Mouse (Mus musculus) frontal cortex, postnatal 10 days (tissue): ENCODE data around the gene Th.

Source experiments
- DNase-seq, 2 experiments: peaks; one replicate each; pipeline ENCODE4 v3.0.0; 2022; ENCODE audit warnings: low spot score in 2 of 2, mixed read lengths in 1 of 2

The Th gene

GRCm38 (mm10) chr7:142931028-142931427, at the start of gene Th:
Gene Th (minus strand): TSS chr7:142931128.
- no peak for DNase-seq

DNA sequence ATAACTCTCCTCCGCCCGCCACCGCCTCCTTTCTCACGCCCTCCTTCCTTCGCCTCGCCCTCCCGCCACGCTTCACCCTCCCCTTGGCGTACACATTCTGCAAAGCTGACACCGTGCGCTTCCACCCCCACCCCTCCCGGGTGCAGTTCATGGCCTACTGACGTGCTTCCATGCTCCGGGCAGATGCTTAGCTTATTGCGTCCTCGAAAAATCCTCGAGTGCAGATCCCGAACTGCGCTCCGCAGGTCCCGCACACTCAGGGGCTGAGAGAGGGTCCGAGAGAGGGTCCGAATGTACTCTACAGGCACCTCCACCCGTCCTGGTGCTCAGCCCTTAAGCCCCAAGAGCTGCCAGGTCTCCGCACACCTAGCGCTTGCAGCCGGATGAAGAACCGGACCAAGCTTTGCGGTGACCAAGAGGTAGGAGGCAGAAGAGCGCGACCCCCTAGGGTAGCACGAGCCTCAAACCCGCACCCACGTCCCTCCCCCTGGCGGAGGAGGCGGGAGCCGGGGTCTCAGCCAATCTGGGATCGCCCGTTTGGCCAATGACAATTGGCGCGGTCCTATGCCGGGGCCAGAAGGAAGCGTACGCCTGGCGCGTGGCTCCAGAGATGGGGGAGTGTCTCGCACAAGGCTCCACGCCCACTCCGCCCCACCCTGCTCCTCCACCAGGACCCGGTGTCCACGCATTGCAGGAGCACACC, 38.0 kb upstream of the Th start, which contains the start of gene Ascl2:
Gene Ascl2 (minus strand): TSS at position 456 of the 703 bp plus-strand sequence.
- DNase-seq, result peak in 1 of 2 experiments; percentile 6

DNA sequence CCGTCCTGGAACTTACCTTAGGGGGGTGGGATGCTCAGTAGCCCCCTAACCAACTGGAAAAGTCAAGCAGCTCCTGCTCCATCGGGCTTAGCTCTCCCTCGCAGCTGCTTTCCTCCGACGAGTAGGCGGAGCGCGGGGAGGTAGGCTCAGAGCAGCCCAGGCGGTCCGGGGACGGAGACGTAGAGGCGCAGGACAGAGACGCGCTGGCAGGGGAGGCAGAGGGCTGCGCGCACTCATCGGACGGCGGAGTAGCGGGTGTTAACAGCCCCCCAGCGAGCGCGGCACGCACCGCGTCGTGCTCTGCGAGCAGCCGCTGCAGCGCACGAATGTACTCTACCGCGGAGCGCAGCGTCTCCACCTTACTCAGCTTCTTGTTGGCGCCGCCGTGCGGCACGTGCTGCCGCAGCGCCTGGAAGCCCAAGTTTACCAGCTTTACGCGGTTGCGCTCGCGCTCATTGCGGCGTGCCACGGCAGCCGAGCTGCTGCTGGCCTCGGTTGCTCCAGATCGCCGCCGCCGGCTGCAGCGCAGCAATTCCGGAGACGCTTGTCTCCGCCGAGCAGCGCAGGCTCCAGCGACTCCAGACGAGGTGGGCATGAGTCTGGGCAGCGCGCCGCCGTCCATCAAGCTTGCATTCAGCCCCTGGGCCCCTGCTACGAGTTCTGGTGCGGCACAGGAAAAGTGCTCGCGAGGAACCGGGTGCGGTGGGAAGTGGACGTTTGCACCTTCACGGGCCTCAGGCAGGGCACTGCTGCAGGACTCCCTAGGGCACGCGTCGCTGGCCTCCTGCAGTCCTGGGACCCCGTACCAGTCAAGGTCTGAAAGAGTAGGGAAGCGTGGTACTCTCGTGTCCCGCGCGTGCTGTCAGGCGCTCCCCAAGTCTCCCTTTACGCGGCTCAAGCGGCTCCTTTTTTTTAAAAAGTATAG, 37.2 kb upstream of the Th start:
- peak; percentile 32 to 65 for DNase-seq

DNA sequence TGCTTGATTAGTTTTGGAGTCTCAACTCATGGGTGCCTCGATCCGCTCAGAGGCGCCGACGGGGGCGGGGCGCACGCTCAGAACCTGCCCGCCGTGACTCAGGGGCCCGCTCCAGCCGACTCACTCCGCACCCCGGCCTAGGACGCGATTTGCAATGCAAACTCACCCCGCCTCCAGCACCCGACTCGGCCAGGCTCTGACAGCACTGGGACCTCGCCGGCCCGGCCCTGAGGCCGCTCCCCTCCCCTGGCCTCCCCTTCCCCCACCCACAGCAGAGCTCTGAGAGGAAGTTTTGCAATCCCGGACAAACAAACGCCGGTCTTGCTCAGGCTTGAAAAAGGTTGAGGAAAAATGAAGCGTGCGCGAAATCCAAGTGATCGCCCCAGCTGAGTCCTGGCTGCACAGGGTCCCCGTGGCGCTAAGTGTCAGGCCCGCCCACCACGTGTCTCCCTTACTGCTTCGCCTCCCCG, 36.5 kb upstream of the Th start:
- DNase-seq, result peak in 1 of 2 experiments; percentile 6

DNA sequence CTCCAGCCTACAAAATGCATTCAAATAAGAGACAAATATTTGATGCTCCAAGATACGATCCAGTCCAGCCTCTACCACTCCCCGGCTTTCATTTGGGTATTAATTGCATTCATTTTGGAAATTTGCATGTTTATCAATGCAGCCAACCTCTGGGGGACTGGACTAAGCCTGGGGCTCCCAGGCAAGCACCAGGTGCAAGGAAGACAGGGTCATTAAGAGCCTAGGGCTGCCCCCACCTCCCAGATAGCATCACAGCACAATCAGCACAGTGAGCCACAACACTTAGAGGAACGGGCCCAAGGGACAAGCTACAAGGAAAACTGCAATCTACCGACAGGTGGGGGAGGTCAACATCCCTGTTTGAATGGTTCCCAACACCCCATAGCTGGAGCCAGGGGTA, 28.8 kb upstream of the Th start:
- no peak for DNase-seq

- DNase-seq, result no peak
Measured at GRCm38 (mm10) chr7:142958817-142959216, 27.9 kb upstream of the Th start.

DNA sequence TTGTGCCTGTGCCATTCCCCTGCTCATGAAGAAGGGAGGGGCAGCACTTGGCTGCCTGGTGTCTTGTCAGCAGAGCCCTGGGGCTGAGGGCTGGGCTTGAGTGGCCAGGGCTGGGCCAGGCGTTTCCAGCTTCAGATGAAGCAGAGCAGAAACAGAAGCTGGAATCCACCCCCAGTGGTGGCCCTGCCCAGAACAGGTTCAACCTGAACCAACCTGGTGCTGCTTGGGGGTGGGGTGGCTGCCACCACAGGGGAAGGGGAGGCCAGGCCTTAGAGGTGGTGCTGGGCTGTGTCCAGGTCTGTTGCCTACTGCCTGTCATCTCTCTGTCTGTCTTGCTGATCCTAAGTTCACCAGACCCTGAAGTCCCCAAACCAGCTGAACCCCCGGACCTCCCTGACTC, 25.1 kb upstream of the Th start:
- DNase-seq, result no peak

DNA sequence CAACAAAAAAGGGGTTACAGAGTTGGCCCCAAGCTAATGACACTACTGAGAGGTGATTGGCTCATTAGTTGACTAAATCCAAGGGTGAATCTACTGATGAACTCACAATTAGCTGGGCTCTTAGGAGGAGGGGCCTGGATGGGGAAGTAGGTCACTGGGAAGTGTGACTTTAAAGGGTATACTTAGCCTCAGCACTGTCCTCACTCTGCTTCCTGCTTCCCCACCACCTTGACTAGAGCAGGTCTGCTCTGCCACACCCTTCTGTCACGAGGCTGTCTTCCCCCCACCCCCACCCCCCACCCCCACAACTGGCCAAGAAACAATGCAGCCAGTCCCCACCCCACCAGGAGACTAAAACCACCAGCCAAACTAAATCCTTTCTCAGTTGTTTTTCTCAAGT, 18.6 kb upstream of the Th start:
- DNase-seq, result no peak

DNA sequence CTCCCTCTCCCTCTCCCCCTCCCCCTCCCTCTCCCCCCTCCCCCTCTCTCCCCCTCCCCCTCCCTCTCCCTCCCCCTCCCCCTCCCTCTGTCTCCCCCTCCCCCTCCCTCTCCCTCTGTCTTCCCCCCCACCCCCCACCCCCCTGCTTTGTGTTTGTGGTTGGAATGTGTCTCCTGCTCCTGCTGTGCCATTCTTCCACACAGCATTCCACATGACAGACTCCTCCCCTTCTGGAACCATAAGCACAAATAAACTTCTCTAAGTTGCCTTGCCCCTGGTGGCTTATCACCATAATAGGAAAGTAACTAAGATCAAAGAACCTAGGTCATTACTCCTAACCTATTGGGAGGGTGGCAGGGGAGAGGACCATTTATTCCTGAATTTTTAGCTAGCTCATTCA, 6.7 kb upstream of the Th start:
- DNase-seq, result no peak

GRCm38 (mm10) chr7:142935708-142936107, 4.8 kb upstream of the Th start:
- no peak for DNase-seq

GRCm38 (mm10) chr7:142932469-142932868, 1.5 kb upstream of the Th start:
- no peak for DNase-seq

- no peak for DNase-seq
Measured at GRCm38 (mm10) chr7:142929516-142929915, 1.4 kb downstream of the Th start.

DNA sequence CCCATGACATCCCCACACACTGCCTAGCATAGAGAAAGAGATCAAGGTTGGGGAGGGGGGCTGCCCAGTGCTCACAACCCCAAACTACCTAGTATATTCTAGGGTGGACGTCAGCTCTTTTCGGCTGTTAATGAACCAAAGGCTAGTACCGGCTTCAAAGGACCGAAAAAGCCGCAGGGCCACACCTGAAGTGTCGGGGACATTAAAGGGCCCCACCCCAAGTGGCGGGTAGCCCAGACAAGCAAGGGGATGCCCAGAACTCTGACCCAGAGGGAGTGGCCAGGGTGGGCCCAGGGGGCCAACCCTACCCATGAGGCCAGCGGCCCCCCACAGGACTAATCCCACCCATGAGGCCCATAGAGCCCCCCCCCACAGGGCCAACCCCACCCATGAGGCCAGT, 3.6 kb downstream of the Th start:
- no peak for DNase-seq

- DNase-seq, result peak; percentile 27 to 77
Measured at GRCm38 (mm10) chr7:142918641-142919628, 12.0 kb downstream of the Th start.

GRCm38 (mm10) chr7:142917659-142918058, 13.3 kb downstream of the Th start:
- DNase-seq, result no peak

DNA sequence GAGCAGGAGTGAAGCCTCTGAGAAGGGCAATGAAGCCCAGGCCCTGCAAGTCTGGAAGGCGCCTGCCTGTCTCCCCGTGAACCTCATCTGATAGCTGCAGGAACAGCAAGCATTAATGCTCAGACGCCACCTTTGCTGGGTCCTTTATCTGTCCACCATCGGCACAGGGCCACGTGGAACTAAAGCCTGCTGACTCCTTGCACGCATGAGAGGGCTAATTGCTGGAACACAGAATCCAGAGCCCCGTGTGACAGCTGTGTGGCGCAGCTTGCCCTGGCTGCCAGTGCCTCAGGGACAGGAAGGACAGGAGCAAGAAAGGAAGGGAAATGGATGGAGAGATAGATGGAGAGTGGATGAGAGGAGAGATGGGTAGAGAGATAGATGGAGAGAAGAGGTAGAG, 14.8 kb downstream of the Th start:
- no peak for DNase-seq

DNA sequence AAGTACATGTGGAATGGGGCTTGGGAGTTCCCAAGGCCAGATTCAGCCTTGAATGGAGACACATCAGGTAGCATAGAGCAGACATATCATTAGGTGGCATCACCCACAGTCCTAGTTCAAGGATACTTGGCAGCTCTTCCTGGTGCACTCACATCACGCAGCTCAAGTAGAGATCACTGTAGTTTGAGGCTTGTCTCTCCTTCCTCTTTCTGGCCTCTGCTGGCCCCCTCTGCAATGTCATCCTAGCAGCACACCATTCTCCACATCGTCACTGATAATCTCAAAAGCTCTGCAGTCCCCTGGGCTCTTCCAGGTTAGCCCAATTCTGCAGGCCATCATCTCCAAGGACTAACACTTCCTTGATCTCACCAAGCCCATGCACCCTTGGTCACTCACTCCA, 19.2 kb downstream of the Th start:
- DNase-seq, result no peak

GRCm38 (mm10) chr7:142910104-142910503, 20.8 kb downstream of the Th start:
- DNase-seq, result no peak

- DNase-seq, result no peak
Measured at GRCm38 (mm10) chr7:142909622-142910021, 21.3 kb downstream of the Th start.

GRCm38 (mm10) chr7:142905606-142906005, 25.3 kb downstream of the Th start:
- DNase-seq, result no peak

DNA sequence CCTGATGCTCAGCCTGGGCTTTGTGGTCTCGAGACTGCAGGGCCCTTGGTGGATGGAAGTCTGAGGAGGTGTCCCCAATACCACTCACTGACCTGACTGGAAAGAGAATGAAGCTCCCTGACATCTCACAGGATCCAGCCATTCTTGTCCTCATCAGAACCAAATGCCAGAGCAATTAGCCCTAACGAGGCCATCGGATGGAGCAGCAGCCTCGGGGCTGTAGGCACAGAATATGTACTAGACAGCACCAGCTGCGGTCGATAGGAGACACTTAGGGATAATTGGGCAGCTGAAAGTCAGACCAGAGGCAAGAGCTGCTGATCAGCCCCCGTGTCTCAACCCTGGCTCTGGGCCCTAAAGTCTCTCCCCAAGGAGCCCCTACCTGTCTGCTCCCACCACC, 26.6 kb downstream of the Th start:
- no peak for DNase-seq

GRCm38 (mm10) chr7:142902931-142903330, 28.0 kb downstream of the Th start:
- DNase-seq, result no peak
